Mouse (Mus musculus): Measurements from ENCODE around the gene Ggps1. TPM values are rescaled to one million over a fixed set of nuclear protein-coding genes. Genes with fewer than 3 reads are reported as not detected.

Gene Ggps1
- polyA plus RNA-seq, 1 experiment from 2014 or later, result 81.1 TPM

- Histone ChIP-seq H3K9me3 (replicated peaks) (no peaks in the 10 kb centered on the region), H3K36me3 (no peaks in the 10 kb centered on the region), H3K27ac (replicated peaks) (peak overlapping the region; percentile 96), H3K4me2 (peak overlapping the region; percentile 72), H3K27me3 (replicated peaks) (no peaks in the 10 kb centered on the region), H3K9ac (replicated peaks) (peak overlapping the region; percentile 93), H3K4me1 (peaks cover 52% of the 10 kb centered on the region), H3K4me3 (replicated peaks) (peak overlapping the region; percentile 76)
- WGBS, result under 1% methylated on average over 65 of the region's 65 CpGs
- peak; percentile 9; the same call in 1 of the 2 replicates for ATAC-seq (ENCODE audit: low FRiP score)
Measured at GRCm38 (mm10) chr13:14064341-14065027, 1.2 kb upstream of the Ggps1 start.

GRCm38 (mm10) chr13:14063942-14064271, 619 bp upstream of the Ggps1 start:
- Histone ChIP-seq H3K9ac (replicated peaks) (peak overlapping the region; percentile 93), H3K36me3 (0 out of 2 replicates have a peak, but pooled peaks cover 2% of the 10 kb centered on the region), H3K4me3 (replicated peaks) (peak overlapping the region; percentile 76), H3K27ac (replicated peaks) (peak overlapping the region; percentile 96), H3K4me1 (peaks cover 52% of the 10 kb centered on the region), H3K27me3 (replicated peaks) (no peaks in the 10 kb centered on the region), H3K4me2 (peak overlapping the region; percentile 72), H3K9me3 (replicated peaks) (no peaks in the 10 kb centered on the region)
- ATAC-seq (ENCODE audit: low FRiP score), result peak; percentile 39
- 0% methylated on average over 31 of the region's 31 CpGs for WGBS

- H3K27me3 ChIP-seq (replicated peaks), result no peaks in the 10 kb centered on the region
- 0 out of 2 replicates have a peak, but pooled peaks cover 3% of the 10 kb centered on the region for H3K36me3 ChIP-seq
- 6% methylated on average over 11 of the region's 11 CpGs for WGBS
- peak overlapping the region; percentile 84 for H3K9ac ChIP-seq (replicated peaks)
- peak overlapping the region; percentile 78 for H3K4me2 ChIP-seq
- H3K4me1 ChIP-seq, result peaks cover 40% of the 10 kb centered on the region
- H3K9me3 ChIP-seq (replicated peaks), result no peaks in the 10 kb centered on the region
- no peak for ATAC-seq (ENCODE audit: low FRiP score)
- H3K27ac ChIP-seq (replicated peaks), result peak overlapping the region; percentile 96
- H3K4me3 ChIP-seq (replicated peaks), result peak overlapping the region; percentile 76
Measured at GRCm38 (mm10) chr13:14062209-14063012, 877 bp downstream of the Ggps1 start.

GRCm38 (mm10) chr13:14059582-14059981, 3.7 kb downstream of the Ggps1 start:
- H3K4me2 ChIP-seq, result no peak overlapping the region
- H3K9me3 ChIP-seq (replicated peaks), result no peaks in the 10 kb centered on the region
- peaks cover 25% of the 10 kb centered on the region for H3K4me1 ChIP-seq
- no peaks in the 10 kb centered on the region for H3K27me3 ChIP-seq (replicated peaks)
- no peak overlapping the region for H3K27ac ChIP-seq (replicated peaks)
- no peak overlapping the region for H3K9ac ChIP-seq (replicated peaks)
- ATAC-seq (ENCODE audit: low FRiP score), result no peak
- no peak overlapping the region for H3K4me3 ChIP-seq (replicated peaks)
- H3K36me3 ChIP-seq, result peaks cover 20% of the 10 kb centered on the region

- Histone ChIP-seq H3K27ac (replicated peaks) (no peak overlapping the region), H3K9me3 (replicated peaks) (no peaks in the 10 kb centered on the region), H3K4me3 (replicated peaks) (no peak overlapping the region), H3K27me3 (replicated peaks) (no peaks in the 10 kb centered on the region), H3K9ac (replicated peaks) (no peak overlapping the region), H3K4me2 (no peak overlapping the region), H3K4me1 (peaks cover 17% of the 10 kb centered on the region), H3K36me3 (peaks cover 46% of the 10 kb centered on the region)
- no peak for ATAC-seq (ENCODE audit: low FRiP score)
- WGBS, result 97% methylated on average over 3 of the region's 3 CpGs
Measured at GRCm38 (mm10) chr13:14056801-14057200, 6.5 kb downstream of the Ggps1 start.

- Histone ChIP-seq H3K4me3 (replicated peaks) (no peak overlapping the region), H3K27me3 (replicated peaks) (no peaks in the 10 kb centered on the region), H3K4me1 (no peaks in the 10 kb centered on the region), H3K9ac (replicated peaks) (no peak overlapping the region), H3K27ac (replicated peaks) (no peak overlapping the region), H3K4me2 (no peak overlapping the region), H3K9me3 (replicated peaks) (no peaks in the 10 kb centered on the region), H3K36me3 (peaks cover 77% of the 10 kb centered on the region)
- no peak for ATAC-seq (ENCODE audit: low FRiP score)
- whole genome bisulfite sequencing, result 92% methylated on average over 1 of the region's 1 CpGs
Measured at GRCm38 (mm10) chr13:14049878-14050277, 13.4 kb downstream of the Ggps1 start.

- H3K4me2 ChIP-seq, result no peak overlapping the region
- no peak for ATAC-seq (ENCODE audit: low FRiP score)
- H3K36me3 ChIP-seq, result peaks cover 33% of the 10 kb centered on the region
- no peak overlapping the region for H3K9ac ChIP-seq (replicated peaks)
- WGBS, result 73% methylated on average over 2 of the region's 2 CpGs
- peaks cover 8% of the 10 kb centered on the region for H3K4me1 ChIP-seq
- H3K27ac ChIP-seq (replicated peaks), result no peak overlapping the region
- no peaks in the 10 kb centered on the region for H3K27me3 ChIP-seq (replicated peaks)
- H3K4me3 ChIP-seq (replicated peaks), result no peak overlapping the region
- no peaks in the 10 kb centered on the region for H3K9me3 ChIP-seq (replicated peaks)
Measured at GRCm38 (mm10) chr13:14044521-14044920, 18.8 kb downstream of the Ggps1 start.

- Histone ChIP-seq H3K27ac (replicated peaks) (no peak overlapping the region), H3K4me1 (peaks cover 8% of the 10 kb centered on the region), H3K9ac (replicated peaks) (no peak overlapping the region), H3K27me3 (replicated peaks) (no peaks in the 10 kb centered on the region), H3K4me2 (no peak overlapping the region), H3K9me3 (replicated peaks) (no peaks in the 10 kb centered on the region), H3K36me3 (peaks cover 27% of the 10 kb centered on the region), H3K4me3 (replicated peaks) (no peak overlapping the region)
- no peak for ATAC-seq (ENCODE audit: low FRiP score)
Measured at GRCm38 (mm10) chr13:14043851-14044250, 19.4 kb downstream of the Ggps1 start.

GRCm38 (mm10) chr13:14040186-14040585, 23.1 kb downstream of the Ggps1 start:
- H3K9me3 ChIP-seq (replicated peaks), result no peaks in the 10 kb centered on the region
- H3K27me3 ChIP-seq (replicated peaks), result no peaks in the 10 kb centered on the region
- 16% methylated on average over 5 of the region's 5 CpGs for WGBS
- H3K4me2 ChIP-seq, result peak overlapping the region; percentile 80
- ATAC-seq (ENCODE audit: low FRiP score), result no peak
- H3K4me3 ChIP-seq (replicated peaks), result peak overlapping the region; percentile 68
- H3K4me1 ChIP-seq, result peaks cover 22% of the 10 kb centered on the region
- H3K36me3 ChIP-seq, result peaks cover 2% of the 10 kb centered on the region; the same call in 1 of the 2 replicates
- peak overlapping the region; percentile 86 for H3K9ac ChIP-seq (replicated peaks)
- H3K27ac ChIP-seq (replicated peaks), result peak overlapping the region; percentile 98; the same call in 1 of the 2 replicates

- peak; percentile 98 for ATAC-seq (ENCODE audit: low FRiP score)
- under 1% methylated on average over 35 of the region's 35 CpGs for WGBS
- Histone ChIP-seq H3K4me2 (peak within 1 kb of the TSS; percentile 80), H3K27me3 (replicated peaks) (no peaks in the 10 kb centered on the region), H3K9ac (replicated peaks) (peak within 1 kb of the TSS; percentile 86), H3K4me1 (peaks cover 22% of the 10 kb centered on the region), H3K9me3 (replicated peaks) (no peaks in the 10 kb centered on the region), H3K27ac (replicated peaks) (peak within 1 kb of the TSS; percentile 98), H3K36me3 (no peaks in the 10 kb centered on the region), H3K4me3 (replicated peaks) (peak within 1 kb of the TSS; percentile 68)
Measured at GRCm38 (mm10) chr13:14039292-14039965, 23.9 kb downstream of the Ggps1 start, which contains the start of gene Tbce. TSS of gene Tbce (minus strand) at chr13:14039638.

GRCm38 (mm10) chr13:14038911-14039291, 24.4 kb downstream of the Ggps1 start:
- peak overlapping the region; percentile 98 for H3K27ac ChIP-seq (replicated peaks)
- no peaks in the 10 kb centered on the region for H3K36me3 ChIP-seq
- H3K9ac ChIP-seq (replicated peaks), result peak overlapping the region; percentile 86
- peaks cover 22% of the 10 kb centered on the region for H3K4me1 ChIP-seq
- WGBS, result 3% methylated on average over 8 of the region's 8 CpGs
- peak overlapping the region; percentile 80 for H3K4me2 ChIP-seq
- ATAC-seq (ENCODE audit: low FRiP score), result peak; percentile 63
- no peaks in the 10 kb centered on the region for H3K9me3 ChIP-seq (replicated peaks)
- no peaks in the 10 kb centered on the region for H3K27me3 ChIP-seq (replicated peaks)
- peak overlapping the region; percentile 68 for H3K4me3 ChIP-seq (replicated peaks)
